Mouse (Mus musculus) liver, adult 2 months (tissue): ENCODE measurements around the gene Cdk5rap1.

Experiments used
- CTCF ChIP-seq: fragments of 200-500 bp; IDR thresholded peaks from 2 replicates; pipeline ENCODE4 v1.5.1; 2011; ENCODE audit warnings: low read depth, low read length, control low read depth
- POLR2A ChIP-seq: fragments of 200-500 bp; IDR thresholded peaks from 2 replicates; pipeline ENCODE4 v1.6.1; 2011; ENCODE audit warnings: low read length, control low read depth; ENCODE audit not compliant: insufficient read depth; ENCODE audit errors: extremely low read depth

- TF ChIP-seq POLR2A = no peak
- no peak for TF ChIP-seq CTCF
These were observed 71.0 kb downstream of the Cdk5rap1 start for GRCm38 (mm10) chr2:154301763-154302162.
